Comparison of ENCODE assay signal across 9 mouse cellular contexts in genomic region chr9:23254237-23255214, GRCm38 (mm10). TPM values are rescaled to one million over a fixed set of nuclear protein-coding genes. Genes with fewer than 3 reads are reported as not detected.
DNase-seq lines count a peak whose midpoint lies in the region; ATAC-seq lines count a peak whose summit lies in the region.
"Had no signal": no experiment of that assay in that cellular context is flagged by ENCODE, and none has a peak within 500 bp of the region (broad histone marks: within the 10 kb centered on the region; RNA-seq: fewer than 3 reads in every experiment).

No protein-coding gene starts in this region.

- no peaks in the 10 kb centered on the region for H3K27me3 ChIP-seq in neural tube, embryonic 11.5 days (ENCODE audit: control insufficient read depth, insufficient read depth, low read length)
- H3K27me3 ChIP-seq in forebrain, embryonic 15.5 days = no peaks in the 10 kb centered on the region
- H3K27me3 ChIP-seq in stomach, embryonic 14.5 days (ENCODE audit: control insufficient read depth, insufficient read depth, low read length) = no peaks in the 10 kb centered on the region

- H3K4me2 ChIP-seq in neural tube, embryonic 11.5 days (ENCODE audit: low read depth) = peak overlapping the region; percentile 41
- peak overlapping the region; percentile 57 for H3K4me2 ChIP-seq in forebrain, embryonic 15.5 days (replicated peaks)
- peak overlapping the region; percentile 28 for H3K4me2 ChIP-seq in stomach, embryonic 14.5 days (replicated peaks; ENCODE audit: low read depth, low read length)

- DNase-seq in neural tube, embryonic 11.5 days (ENCODE audit: low spot score) = no peak
- DNase-seq in neural tube, embryonic 10.5 days (ENCODE audit: extremely low spot score, low spot score) = no peak
- DNase-seq in left cerebral cortex, postnatal 25 days (ENCODE audit: low spot score in 2 of 2) = peak; percentile 32 to 68
- DNase-seq in adrenal gland, postnatal 14 days = no peak
- no peak for DNase-seq in lung, postnatal 10 days

- H3K4me3 ChIP-seq in neural tube, embryonic 11.5 days (ENCODE audit: low read depth, low read length) = 0 out of 2 replicates have a peak overlapping the region, but pooled peaks have one; percentile 4
- peak overlapping the region; percentile 38 for H3K4me3 ChIP-seq in forebrain, embryonic 15.5 days
- H3K4me3 ChIP-seq in stomach, embryonic 14.5 days (ENCODE audit: low read depth, low read length) = no peak overlapping the region

- no peaks in the 10 kb centered on the region for H3K36me3 ChIP-seq in neural tube, embryonic 11.5 days (ENCODE audit: control insufficient read depth, insufficient read depth, low read length)
- peaks cover 5% of the 10 kb centered on the region; the same call in 1 of the 2 replicates for H3K36me3 ChIP-seq in forebrain, embryonic 15.5 days
- H3K36me3 ChIP-seq in stomach, embryonic 14.5 days (ENCODE audit: control insufficient read depth, insufficient read depth, low read length) = no peaks in the 10 kb centered on the region

- no peaks in the 10 kb centered on the region for H3K9me3 ChIP-seq in neural tube, embryonic 11.5 days (ENCODE audit: control insufficient read depth, low read length)
- H3K9me3 ChIP-seq in forebrain, embryonic 15.5 days = 0 out of 2 replicates have a peak, but pooled peaks cover 5% of the 10 kb centered on the region
- no peaks in the 10 kb centered on the region for H3K9me3 ChIP-seq in stomach, embryonic 14.5 days (ENCODE audit: control insufficient read depth, low read depth, low read length)

- peak; percentile 29; the same call in 1 of the 2 replicates for ATAC-seq in neural tube, embryonic 11.5 days (ENCODE audit: insufficient read depth, low FRiP score, low TSS enrichment)
- peak; percentile 59 for ATAC-seq in forebrain, embryonic 15.5 days (replicated peaks)
- ATAC-seq in stomach, embryonic 14.5 days (ENCODE audit: insufficient number of reproducible peaks, insufficient read depth, low FRiP score, low read depth) = no peak

- H3K27ac ChIP-seq in neural tube, embryonic 11.5 days (ENCODE audit: low read depth, low read length) = no peak overlapping the region
- no peak overlapping the region for H3K27ac ChIP-seq in forebrain, embryonic 15.5 days (replicated peaks)
- H3K27ac ChIP-seq in stomach, embryonic 14.5 days (ENCODE audit: low read length) = no peak overlapping the region

- H3K4me1 ChIP-seq in neural tube, embryonic 11.5 days (ENCODE audit: control insufficient read depth, insufficient read depth, low read length) = peaks cover 2% of the 10 kb centered on the region; the same call in 1 of the 2 replicates
- peaks cover 47% of the 10 kb centered on the region for H3K4me1 ChIP-seq in forebrain, embryonic 15.5 days
- H3K4me1 ChIP-seq in stomach, embryonic 14.5 days (ENCODE audit: control insufficient read depth, insufficient read depth, low read length) = no peaks in the 10 kb centered on the region

- WGBS in neural tube, embryonic 11.5 days = 43% methylated on average over 37 of the region's 37 CpGs
- WGBS in forebrain, embryonic 15.5 days = 23% methylated on average over 37 of the region's 37 CpGs
- WGBS in stomach, embryonic 14.5 days = 42% methylated on average over 37 of the region's 37 CpGs

- intact Hi-C loops in left cerebral cortex, postnatal 25 days (cut with DNase I) = loop anchor here (5.0 kb wide), 1 partner anchor 227 kb away; no protein-coding TSS in a partner anchor

- H3K9ac ChIP-seq in neural tube, embryonic 11.5 days (ENCODE audit: low read length) = peak overlapping the region; percentile 32; the same call in 1 of the 2 replicates
- H3K9ac ChIP-seq in forebrain, embryonic 15.5 days (replicated peaks) = peak overlapping the region; percentile 48
- no peak overlapping the region for H3K9ac ChIP-seq in stomach, embryonic 14.5 days (replicated peaks; ENCODE audit: low read depth, low read length)

RNA-seq across cellular contexts. Expression of gene Bmper, which starts 31.6 kb away (rescaled TPM):
- polyA plus RNA-seq in neural tube, embryonic 11.5 days (2014; fragmentation: Nextera tagmentation; extraction: Ambion mirVana) = 10.5 and 11.2 TPM in 2 replicates
- 13.7 and 17.0 TPM in 2 replicates for polyA plus RNA-seq in forebrain, embryonic 15.5 days (2015; fragmentation: Nextera tagmentation; extraction: Ambion mirVana)
- 1 to 10 TPM; 7.3 to 9.8 TPM for total RNA-seq in left cerebral cortex, postnatal 25 days (2021)
- 6.9 and 7.2 TPM in 2 replicates for polyA plus RNA-seq in stomach, embryonic 14.5 days (2014; fragmentation: Nextera tagmentation; extraction: Ambion mirVana)
- total RNA-seq in adrenal gland, postnatal 14 days (2021) = 4.2 and 9.2 TPM in 2 replicates
- total RNA-seq: hematopoietic stem cell, adult 5-6 weeks; neutrophil, adult 5-6 weeks had no signal

Comparison
In these comparisons a context has a peak if more than half of its experiments do, and no peak if none do; other contexts are left out.
1. DNase-seq: peak in left cerebral cortex, postnatal 25 days (2 of 2); none in neural tube, embryonic 11.5 days (single experiment), neural tube, embryonic 10.5 days (single experiment), adrenal gland, postnatal 14 days (single experiment) and lung, postnatal 10 days (single experiment).
2. Peak in every context shown above with its lines, with median percentiles within 50 percentile points of each other: H3K4me2 ChIP-seq.